Mouse (Mus musculus) adrenal gland, postnatal 14 days (tissue): Measurements from ENCODE around the gene Myb. TPM values are rescaled to one million over a fixed set of nuclear protein-coding genes. Genes with fewer than 3 reads are reported as not detected.

Experiments used
- DNase-seq: peaks from one replicate; pipeline ENCODE4 v3.0.0; 2021; ENCODE audit warnings: mixed read lengths
- long read RNA-seq, 2 experiments: library from polyadenylated mRNA; stranded (forward); transcript quantifications; one replicate each; pipeline ENCODE4 v2.0.0; 2021
- total RNA-seq: library from RNA; stranded (reverse); gene quantifications from 2 replicates; pipeline ENCODE4 v1.2.3, GENCODE M21; 2021

The Myb gene
- total RNA-seq: 2.2 and 2.5 TPM in 2 replicates
- long read RNA-seq, experiment 1, transcript Myb-201 (15 exons, 3,074 nt): major isoform, 8 of 13 reads
- long read RNA-seq, experiment 1, partial matches to known transcripts: 2 of 13 reads
- long read RNA-seq, experiment 1, other reads (novel, unspliced or antisense): 2 of 13 reads
- long read RNA-seq, experiment 2: 0 reads

DNA sequence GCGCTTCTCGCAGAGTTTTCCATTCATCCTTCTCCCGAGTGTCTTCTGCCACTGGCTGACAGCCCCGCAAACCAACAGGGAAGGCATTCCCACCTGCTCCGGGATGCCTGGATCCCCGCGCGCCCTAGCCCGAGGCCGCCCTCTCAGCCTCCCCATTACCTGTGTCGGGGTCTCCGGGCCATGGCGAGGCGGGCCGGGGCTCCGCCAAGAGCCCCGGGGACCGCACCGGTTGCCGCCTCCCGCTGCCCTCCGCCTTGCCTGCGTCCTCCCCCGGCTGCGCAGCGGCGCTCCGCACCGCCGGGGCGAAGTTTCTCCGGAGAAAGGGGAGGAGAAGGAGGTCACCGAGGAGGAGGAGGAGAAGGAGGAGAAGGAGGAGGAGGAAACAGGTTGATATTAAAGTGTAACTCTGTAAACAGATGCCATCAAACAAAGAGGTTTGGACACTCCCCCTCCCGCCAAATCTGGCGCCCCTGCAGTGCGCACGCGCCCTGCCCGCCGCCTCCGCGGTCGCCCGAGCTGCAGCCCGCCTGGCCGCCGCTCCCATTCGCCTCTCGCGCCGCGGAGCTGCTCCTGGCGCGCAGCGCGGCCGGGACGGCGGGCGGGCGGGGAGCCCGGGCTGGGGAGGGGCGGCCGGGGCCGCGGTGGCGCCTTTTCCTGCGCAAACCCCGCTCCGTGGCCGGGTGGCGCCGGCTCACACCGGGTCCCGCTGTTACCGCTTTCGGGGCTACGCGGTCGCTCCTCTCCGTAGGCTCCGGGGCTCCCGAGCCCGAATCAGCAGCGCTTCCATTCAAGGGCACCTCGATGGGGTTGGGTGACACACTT lies at the start of gene Myb:
TSS of gene Myb (minus strand) at position 448 of the 822 bp plus-strand sequence.
- DNase-seq: peak; percentile 75

DNA sequence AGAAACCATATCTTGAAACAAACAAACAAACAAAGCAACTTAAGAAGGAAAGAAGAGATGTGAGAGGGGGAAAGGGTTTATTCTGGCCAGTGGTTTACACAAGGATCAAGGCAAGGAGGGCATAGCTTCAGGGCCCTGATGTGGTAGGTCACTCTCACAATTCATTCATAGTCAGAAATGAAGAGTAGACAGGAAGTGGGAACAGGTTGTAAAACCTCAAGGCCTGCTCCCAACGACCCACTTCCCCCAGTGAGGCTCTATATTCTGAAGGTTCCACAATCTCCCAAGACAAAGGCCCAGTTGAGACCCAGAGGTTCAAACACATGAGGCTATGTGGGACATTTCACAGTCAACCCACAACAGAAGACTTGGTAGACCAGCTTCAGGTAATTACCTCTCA lies 46.6 kb upstream of the Myb start:
- DNase-seq: no peak

GRCm38 (mm10) chr10:21206232-21206631 lies 45.4 kb upstream of the Myb start:
- no peak for DNase-seq

GRCm38 (mm10) chr10:21204496-21205085 lies 43.8 kb upstream of the Myb start:
- no peak for DNase-seq

GRCm38 (mm10) chr10:21203886-21204285 lies 43.1 kb upstream of the Myb start:
- DNase-seq: no peak

DNA sequence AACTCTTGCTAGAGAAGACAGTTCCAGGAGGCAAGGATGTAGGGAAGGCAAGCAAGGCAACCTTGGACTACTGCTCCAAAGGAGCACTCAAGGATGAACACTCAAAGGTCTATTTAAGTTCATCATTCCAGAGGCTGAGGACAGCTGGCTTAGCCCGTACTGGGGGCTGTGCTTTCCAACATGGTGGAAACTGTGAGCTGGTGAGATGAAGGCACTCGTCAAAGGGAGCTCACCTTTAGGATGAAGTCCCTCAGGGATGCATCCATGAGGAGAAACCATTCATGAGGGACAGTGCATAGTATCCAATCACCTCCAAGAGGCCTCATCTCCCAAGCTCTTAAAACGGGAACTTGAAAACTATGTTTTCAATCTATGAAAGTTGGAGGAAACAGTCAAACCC lies 42.7 kb upstream of the Myb start:
- no peak for DNase-seq

- no peak for DNase-seq
Measured at GRCm38 (mm10) chr10:21200761-21201160, 40.0 kb upstream of the Myb start.

DNA sequence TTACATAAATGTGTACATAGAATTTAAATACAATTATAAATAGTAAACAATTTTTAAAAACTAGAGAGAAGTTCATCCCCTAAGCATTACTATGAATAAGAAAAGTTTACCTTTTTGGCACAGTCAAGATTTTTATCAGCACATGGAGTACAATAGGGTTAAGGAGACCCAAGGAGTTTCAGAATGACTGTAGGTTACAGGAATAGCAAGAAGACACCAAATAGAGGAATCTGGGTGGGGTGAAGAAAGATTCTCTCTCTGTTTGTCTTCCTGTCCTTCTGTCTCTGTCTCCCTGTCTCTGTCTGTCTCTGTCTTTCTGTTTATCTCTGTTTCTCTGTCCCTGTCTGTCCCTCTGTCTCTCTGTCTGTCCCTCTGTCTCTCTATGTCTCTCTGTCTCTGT lies 39.5 kb upstream of the Myb start:
- no peak for DNase-seq

GRCm38 (mm10) chr10:21196646-21197116 lies 35.9 kb upstream of the Myb start:
- no peak for DNase-seq

DNA sequence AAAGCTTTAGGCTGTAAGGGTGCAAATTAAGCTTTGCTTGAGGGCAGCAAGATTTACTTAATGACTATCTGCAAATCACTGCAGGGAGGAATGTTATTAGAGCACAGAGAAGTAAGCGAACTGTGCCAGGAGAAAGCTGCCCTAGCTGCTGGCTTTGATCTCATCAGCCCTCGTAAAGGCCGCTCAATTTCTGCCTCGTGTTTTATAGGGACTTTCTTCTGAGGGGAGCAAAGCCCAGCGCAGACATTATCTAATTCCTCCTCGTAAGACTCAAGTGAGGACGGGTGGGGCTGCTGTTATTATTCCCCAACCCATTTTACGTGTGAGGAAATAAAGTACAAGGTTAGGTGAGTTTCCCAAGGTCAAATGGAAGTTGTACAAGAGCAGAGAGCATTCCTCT lies 34.8 kb upstream of the Myb start:
- no peak for DNase-seq

GRCm38 (mm10) chr10:21193935-21194505 lies 33.2 kb upstream of the Myb start:
- no peak for DNase-seq

DNA sequence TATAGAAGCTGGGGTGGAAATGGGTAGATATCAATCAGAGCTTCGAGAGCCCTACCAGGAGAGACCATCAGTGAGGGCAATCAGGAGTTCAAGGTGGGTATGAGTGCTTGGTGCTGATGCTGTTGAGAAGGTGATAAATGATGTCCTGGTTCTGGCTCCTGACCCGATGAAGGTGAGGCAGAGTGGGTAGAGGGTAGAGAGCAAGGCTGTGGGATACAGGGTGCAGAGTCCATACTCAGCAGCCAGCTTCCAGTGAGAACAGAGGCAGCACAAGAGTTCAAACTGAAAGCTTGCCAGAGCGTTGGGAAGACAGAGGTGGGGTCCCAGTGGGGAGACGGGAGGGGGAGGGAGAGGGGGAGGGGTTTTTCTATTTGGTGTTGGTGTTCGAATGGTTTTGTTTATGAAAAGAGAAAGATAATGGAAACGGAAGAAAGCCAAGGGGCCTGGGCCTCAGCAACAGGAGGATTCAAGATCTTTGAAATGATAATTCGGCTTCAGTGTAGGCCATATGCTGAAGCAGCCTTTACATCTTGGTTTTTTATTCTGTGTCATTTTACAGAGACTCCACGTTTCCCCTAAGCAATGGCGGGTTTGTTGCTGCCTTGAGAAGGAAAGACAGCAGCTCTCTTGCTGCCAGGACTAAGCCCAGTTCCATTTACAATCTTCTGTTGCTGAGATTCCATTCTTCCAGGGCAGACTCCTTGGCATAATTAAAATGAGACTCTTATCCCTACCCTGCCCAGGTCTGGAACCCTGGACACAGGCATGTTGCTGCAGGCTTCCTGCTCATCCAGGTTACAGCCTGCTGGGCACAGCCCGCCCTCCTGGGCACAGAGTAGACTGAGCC lies 32.5 kb upstream of the Myb start:
- no peak for DNase-seq

- no peak for DNase-seq
Measured at GRCm38 (mm10) chr10:21192436-21192835, 31.7 kb upstream of the Myb start.

DNA sequence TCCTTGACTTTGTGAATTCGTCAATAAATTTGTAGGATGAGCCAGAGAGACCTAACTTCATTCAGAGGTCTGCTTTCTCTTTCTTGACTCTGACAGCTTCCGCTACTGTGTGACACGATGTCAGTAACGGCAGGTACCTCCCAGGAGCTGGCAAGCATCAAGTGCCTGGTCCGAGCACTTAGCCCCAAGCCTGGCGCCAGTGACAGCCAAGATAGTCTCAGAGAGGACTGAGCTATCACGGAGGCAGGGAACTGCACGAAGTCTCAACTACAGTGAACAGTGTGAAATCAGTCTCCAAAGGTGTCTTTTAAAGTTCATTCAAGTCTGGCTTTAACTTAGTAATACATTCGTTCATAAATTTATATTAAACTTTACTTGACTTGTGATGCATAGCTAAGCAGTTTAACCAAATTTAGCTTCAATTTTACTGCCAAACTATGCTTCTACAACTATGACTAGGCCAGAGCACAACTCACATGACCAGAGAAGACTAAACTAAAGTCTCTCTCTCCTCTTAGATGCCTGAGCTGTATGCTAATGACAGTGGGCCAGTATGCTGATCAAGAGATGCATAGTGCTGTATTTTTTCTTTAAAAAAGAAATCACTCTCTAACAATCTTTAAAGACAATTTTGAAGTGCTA lies 29.1 kb upstream of the Myb start:
- no peak for DNase-seq

DNA sequence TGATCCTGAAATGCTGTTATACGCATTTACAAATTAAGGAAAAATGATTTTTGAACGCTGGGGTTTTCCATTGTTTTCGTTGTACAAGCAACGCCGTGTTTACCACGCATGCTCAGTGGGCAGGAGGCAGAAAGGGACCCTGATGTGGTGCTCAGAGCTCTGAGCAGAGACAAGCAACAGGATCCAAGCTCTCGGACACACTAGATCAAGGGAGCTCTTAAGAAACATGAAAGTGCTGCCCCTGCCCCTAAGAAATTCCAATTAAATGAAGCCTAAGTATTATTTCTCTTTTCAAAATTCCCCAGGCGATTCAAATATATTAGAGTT lies 28.5 kb upstream of the Myb start:
- no peak for DNase-seq

GRCm38 (mm10) chr10:21188564-21189274 lies 27.9 kb upstream of the Myb start:
- peak; percentile 65 for DNase-seq

DNA sequence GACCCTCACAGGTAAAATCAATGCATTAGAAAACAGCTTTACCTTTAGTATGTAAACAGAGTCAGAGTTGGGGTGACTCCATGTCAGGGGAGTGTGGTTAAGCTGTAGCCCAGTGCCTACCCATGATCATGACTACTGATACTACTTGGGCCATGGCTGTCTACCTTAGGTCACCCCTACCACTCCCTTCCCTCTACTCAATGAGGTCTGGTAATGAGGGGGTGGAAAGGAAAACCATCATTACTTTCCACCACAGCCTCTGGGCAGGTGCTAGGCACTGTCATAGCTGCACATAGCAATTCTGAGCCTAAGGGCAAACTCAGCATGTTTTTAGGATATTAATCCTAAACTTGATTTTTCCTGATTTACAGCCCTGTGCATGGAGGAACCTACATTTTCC lies 27.1 kb upstream of the Myb start:
- DNase-seq: no peak

GRCm38 (mm10) chr10:21186733-21187132 lies 25.9 kb upstream of the Myb start:
- DNase-seq: no peak

DNA sequence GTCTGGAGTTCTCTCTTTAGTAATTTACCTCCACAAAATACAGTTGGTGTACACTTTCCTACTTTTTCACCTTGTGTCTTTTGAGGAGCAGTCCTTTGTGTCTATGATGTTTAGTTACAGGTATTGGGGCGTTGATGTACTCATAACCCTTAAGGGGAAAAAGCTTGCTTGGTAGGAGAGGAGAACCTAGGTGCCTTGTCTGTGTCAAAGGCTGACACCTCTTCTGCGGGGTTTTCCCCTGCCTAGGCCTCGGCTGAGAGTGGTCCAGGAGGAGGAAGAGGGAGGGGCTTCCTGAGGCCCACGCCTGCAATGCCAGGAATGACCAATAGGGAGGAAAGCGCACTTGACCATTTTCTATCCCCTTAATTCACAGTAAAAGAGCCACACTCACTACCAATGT lies 17.9 kb upstream of the Myb start:
- no peak for DNase-seq

- no peak for DNase-seq
Measured at GRCm38 (mm10) chr10:21178281-21178680, 17.5 kb upstream of the Myb start.

DNA sequence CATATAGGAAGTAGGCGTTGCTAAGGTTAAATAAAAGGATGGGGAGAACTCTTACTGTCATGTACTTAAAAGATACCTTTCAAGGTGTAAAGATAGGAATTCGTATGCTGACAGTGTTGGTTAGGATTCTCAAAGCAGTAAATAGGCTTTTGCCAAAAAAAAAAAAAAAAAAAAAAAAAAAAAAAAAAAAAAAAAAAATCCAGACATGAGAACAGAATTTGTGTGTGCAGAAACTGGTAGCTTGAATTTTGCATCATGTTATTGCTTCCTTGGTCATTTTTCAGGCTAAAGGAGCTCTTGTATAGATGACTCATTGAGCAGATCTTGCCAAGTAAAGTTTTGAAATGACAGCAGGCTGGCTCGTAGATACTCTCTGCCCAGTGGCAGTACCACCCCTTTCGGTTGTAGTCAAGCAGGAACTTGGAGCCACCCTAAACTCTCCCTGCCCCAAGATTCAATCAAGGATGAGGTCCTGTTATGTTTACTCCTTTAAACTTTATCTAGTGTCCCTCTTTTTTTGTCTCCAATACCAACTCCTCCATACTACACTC lies 11.9 kb upstream of the Myb start:
- DNase-seq: peak; percentile 20
